Mouse (Mus musculus) hindbrain, embryonic 10.5 days (tissue): ENCODE measurements around the gene Agrn. TPM values are rescaled to one million over a fixed set of nuclear protein-coding genes. Genes with fewer than 3 reads are reported as not detected.

Source experiments
- DNase-seq: peaks from one replicate; pipeline ENCODE4 v3.0.0-alpha.2; 2017; ENCODE audit warnings: low spot score
- H3K27ac ChIP-seq: fragments of 300-500 bp; sonication (generic); 2 replicates; pipeline ENCODE4 v1.5.1; 2016; ENCODE audit warnings: mild to moderate bottlenecking, moderate library complexity
- H3K27me3 ChIP-seq: fragments of 300-500 bp; sonication (generic); 2 replicates; pipeline ENCODE4 v1.6.1; 2016; ENCODE audit warnings: mild to moderate bottlenecking; ENCODE audit not compliant: poor library complexity, insufficient read depth, severe bottlenecking
- H3K36me3 ChIP-seq: fragments of 300-500 bp; sonication (generic); 2 replicates; pipeline ENCODE4 v1.6.1; 2016; ENCODE audit warnings: mild to moderate bottlenecking, moderate library complexity
- H3K4me1 ChIP-seq: fragments of 300-500 bp; sonication (generic); replicated peaks from 2 replicates; pipeline ENCODE4 v1.6.1; 2016; ENCODE audit warnings: mild to moderate bottlenecking
- H3K4me3 ChIP-seq: fragments of 300-500 bp; sonication (generic); 2 replicates; pipeline ENCODE4 v1.5.1; 2016; ENCODE audit warnings: mild to moderate bottlenecking, moderate library complexity
- H3K9me3 ChIP-seq: fragments of 300-500 bp; sonication (generic); 2 replicates; pipeline ENCODE4 v1.6.1; 2016; ENCODE audit warnings: mild to moderate bottlenecking, moderate library complexity
- WGBS: fragments of 180-500 bp; shearing (Covaris S2); methylation state at CpG from one replicate; pipeline ENCODE4 v1.1.7; 2016; 5-methylcytosine and 5-hydroxymethylcytosine counted together
- polyA plus RNA-seq: library from polyadenylated mRNA; unstranded; fragments of >200 nt; fragmentation: Nextera tagmentation; extraction: Ambion mirVana; gene quantifications from 2 replicates; pipeline ENCODE4 v1.2.1, GENCODE M21; 2016

Agrn gene
- polyA plus RNA-seq, 1 experiment from 2014 or later, result 85.8 TPM

- Histone ChIP-seq H3K36me3 (peaks cover 28% of the 10 kb centered on the region), H3K27me3 (no peaks in the 10 kb centered on the region), H3K4me1 (no peaks in the 10 kb centered on the region; the same call in 1 of the 2 replicates), H3K9me3 (no peaks in the 10 kb centered on the region), H3K4me3 (no peak within 1 kb of the TSS), H3K27ac (no peak within 1 kb of the TSS)
- DNase-seq, result no peak
- WGBS, result 82% methylated on average over 15 of the region's 15 CpGs
Measured at GRCm38 (mm10) chr4:156130436-156130835, 66.9 kb downstream of the Agrn start, which contains the start of gene Rnf223. Rnf223 (plus strand) TSS chr4:156130513.

GRCm38 (mm10) chr4:156128746-156129145 lies 68.5 kb downstream of the Agrn start:
- WGBS, result 89% methylated on average over 5 of the region's 5 CpGs

GRCm38 (mm10) chr4:156126841-156127240 lies 70.4 kb downstream of the Agrn start:
- Histone ChIP-seq H3K9me3 (no peaks in the 10 kb centered on the region), H3K27ac (no peak overlapping the region), H3K4me1 (no peaks in the 10 kb centered on the region), H3K36me3 (peaks cover 64% of the 10 kb centered on the region), H3K4me3 (no peak overlapping the region), H3K27me3 (no peaks in the 10 kb centered on the region)
- 93% methylated on average over 7 of the region's 7 CpGs for WGBS
- DNase-seq, result no peak

More at GRCm38 (mm10) chr4:156128746-156129145, 68.5 kb downstream of the Agrn start:
- no peaks in the 10 kb centered on the region for H3K27me3 ChIP-seq
- peaks cover 45% of the 10 kb centered on the region for H3K36me3 ChIP-seq
- no peaks in the 10 kb centered on the region; the same call in 1 of the 2 replicates for H3K4me1 ChIP-seq
- H3K9me3 ChIP-seq, result no peaks in the 10 kb centered on the region
- no peak overlapping the region for H3K27ac ChIP-seq
- no peak overlapping the region for H3K4me3 ChIP-seq
- DNase-seq, result no peak

GRCm38 (mm10) chr4:156125393-156125792 lies 71.9 kb downstream of the Agrn start:
- Histone ChIP-seq H3K4me3 (no peak overlapping the region), H3K27me3 (no peaks in the 10 kb centered on the region), H3K36me3 (peaks cover 78% of the 10 kb centered on the region), H3K9me3 (no peaks in the 10 kb centered on the region), H3K4me1 (no peaks in the 10 kb centered on the region), H3K27ac (no peak overlapping the region)
- no peak for DNase-seq
- 94% methylated on average over 6 of the region's 6 CpGs for WGBS

GRCm38 (mm10) chr4:156124077-156124476 lies 73.2 kb downstream of the Agrn start:
- Histone ChIP-seq H3K9me3 (no peaks in the 10 kb centered on the region), H3K27ac (no peak overlapping the region), H3K36me3 (peaks cover 92% of the 10 kb centered on the region), H3K4me1 (no peaks in the 10 kb centered on the region), H3K27me3 (no peaks in the 10 kb centered on the region), H3K4me3 (no peak overlapping the region)
- no peak for DNase-seq
- 97% methylated on average over 7 of the region's 7 CpGs for WGBS

Other genes starting within 250 kb of the Agrn start
- gene C1qtnf12, start 235.2 kb downstream of the Agrn start, polyA plus RNA-seq, result 24.4 and 25.2 TPM in 2 replicates
- gene B3galt6, start 204.8 kb downstream of the Agrn start, polyA plus RNA-seq, result 13.8 and 17.2 TPM in 2 replicates
- gene Sdf4, start 204.6 kb downstream of the Agrn start, polyA plus RNA-seq, result 131 and 135 TPM in 2 replicates
- 0.30 and 1.3 TPM in 2 replicates for gene Tnfrsf4, start 183.6 kb downstream of the Agrn start, polyA plus RNA-seq
- gene Tnfrsf18, start 171.3 kb downstream of the Agrn start, polyA plus RNA-seq, result 1.3 and 1.4 TPM in 2 replicates
- gene Ttll10, start 138.1 kb downstream of the Agrn start, polyA plus RNA-seq, result 0.27 and 0.30 TPM in 2 replicates
- 62.3 and 72.7 TPM in 2 replicates for gene 9430015G10Rik, start 87.5 kb downstream of the Agrn start, polyA plus RNA-seq
- gene Rnf223, start 67.0 kb downstream of the Agrn start, polyA plus RNA-seq, result 0.71 and 0.75 TPM in 2 replicates
- gene Isg15, start 3.3 kb upstream of the Agrn start, polyA plus RNA-seq, result 0.50 TPM in 1 of 2 replicates, not detected in the other
- gene AW011738, start 5.8 kb upstream of the Agrn start, polyA plus RNA-seq, result 4.3 and 7.0 TPM in 2 replicates
- 1.2 and 1.8 TPM in 2 replicates for gene Perm1, start 18.4 kb upstream of the Agrn start, polyA plus RNA-seq
- 22.3 and 23.0 TPM in 2 replicates for gene Plekhn1, start 37.4 kb upstream of the Agrn start, polyA plus RNA-seq
- gene Noc2l, start 38.5 kb upstream of the Agrn start, polyA plus RNA-seq, result 91.4 and 108 TPM in 2 replicates
- 2.1 and 2.7 TPM in 2 replicates for gene Samd11, start 58.2 kb upstream of the Agrn start, polyA plus RNA-seq
- gene Vmn2r-ps159, start 133.6 kb upstream of the Agrn start, polyA plus RNA-seq, result not detected in 2 replicates